Mouse (Mus musculus) megakaryocyte-erythroid progenitor cell, adult 5-6 weeks (primary cell): ENCODE results near the gene Lamtor2. TPM values are rescaled to one million over a fixed set of nuclear protein-coding genes. Genes with fewer than 3 reads are reported as not detected.

Source experiments
- ATAC-seq: replicated peaks from 2 replicates; pipeline ENCODE4 v1.8.0; 2016; ENCODE audit warnings: mild to moderate bottlenecking, inconsistent platforms; ENCODE audit not compliant: severe bottlenecking, poor library complexity, low FRiP score, low TSS enrichment
- total RNA-seq, 2 experiments: library from RNA; stranded (forward) in 1 of 2; stranded (reverse) in 1 of 2; fragments of 200-1000, 215-1000 nt in 1 of 2; fragments of >200 nt in 1 of 2; fragmentation: Nextera tagmentation in 1 of 2; gene quantifications; 2 replicates each; pipeline ENCODE4 v1.2.3; 2014 to 2017

Lamtor2 gene
- total RNA-seq, 2 experiments from 2014 or later: 36.4 to 87.8 TPM

DNA sequence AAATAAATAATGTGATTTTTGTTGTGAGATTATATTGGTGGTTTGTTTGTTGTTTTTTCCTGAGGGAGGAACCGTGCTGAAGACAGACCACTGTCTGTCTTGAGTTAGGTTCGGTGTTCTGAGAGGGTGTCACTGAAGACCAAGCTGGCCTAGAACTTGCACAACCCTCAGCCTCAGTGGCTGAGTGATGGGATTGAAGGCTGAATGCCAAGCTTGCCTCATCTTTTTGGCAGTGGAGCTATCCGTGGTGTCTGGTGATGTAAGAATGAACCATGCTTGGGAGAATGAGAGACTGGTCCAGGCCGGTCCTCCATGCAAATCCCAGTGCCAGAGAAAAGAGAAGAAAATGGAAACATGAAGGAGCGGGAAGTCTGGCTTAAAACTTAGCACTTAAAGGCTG lies 16.8 kb upstream of the Lamtor2 start:
- no peak for ATAC-seq

DNA sequence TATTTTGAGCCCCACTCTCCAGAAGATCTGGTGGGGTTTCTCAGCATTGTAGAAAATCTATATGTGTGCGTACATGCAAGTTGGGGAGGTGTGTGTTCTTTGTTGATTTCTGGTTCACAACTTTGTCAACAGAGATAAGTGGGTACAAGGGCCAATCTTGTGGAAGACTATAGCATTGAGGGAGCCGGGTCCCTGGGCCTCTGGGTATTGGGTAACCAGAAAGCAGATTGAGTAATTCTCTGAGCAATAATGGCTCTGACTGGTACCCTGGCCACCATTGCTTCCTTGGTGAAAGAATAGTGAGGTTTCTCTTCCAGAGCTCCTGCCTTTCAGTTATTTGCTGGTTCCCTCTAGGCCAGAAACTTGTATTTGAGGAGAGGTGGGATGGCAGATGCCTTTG lies 16.2 kb upstream of the Lamtor2 start:
- ATAC-seq: no peak

DNA sequence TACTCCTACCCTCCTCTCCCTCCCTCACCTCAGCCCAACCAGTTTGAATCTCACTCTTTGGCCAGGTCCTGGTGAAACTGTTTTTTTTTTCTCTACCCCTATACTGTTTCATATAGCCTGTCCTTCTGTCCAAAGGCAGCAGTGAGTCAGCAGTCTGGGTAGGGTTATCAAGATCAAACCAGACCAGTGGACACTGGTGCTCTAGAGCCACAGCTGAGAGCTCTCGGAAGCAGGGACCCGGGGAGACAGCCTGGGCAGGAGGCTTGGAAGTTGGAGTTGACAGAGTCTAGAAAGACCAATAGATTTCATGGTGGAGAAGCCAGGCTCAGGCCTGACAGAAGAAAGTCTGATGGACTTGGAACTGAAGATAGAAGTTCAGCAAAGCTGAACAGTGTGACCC lies 15.7 kb upstream of the Lamtor2 start:
- no peak for ATAC-seq

DNA sequence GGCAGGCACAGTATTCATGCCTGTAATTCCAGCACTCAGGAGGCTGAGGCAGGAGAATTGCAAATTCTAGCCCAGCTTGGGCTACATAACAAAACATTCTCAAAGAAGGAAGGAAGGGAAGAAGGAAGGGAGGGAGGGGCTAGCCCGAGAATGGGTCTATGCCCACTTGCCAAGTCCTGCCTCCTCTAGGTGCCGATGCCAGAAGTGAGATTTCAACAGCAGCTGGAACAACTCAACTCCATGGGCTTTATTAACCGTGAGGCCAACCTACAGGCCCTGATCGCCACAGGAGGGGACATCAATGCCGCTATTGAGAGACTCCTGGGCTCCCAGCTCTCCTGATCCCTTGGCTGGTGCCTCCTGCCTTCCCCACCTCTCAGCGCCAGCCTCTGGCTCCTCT lies 15.0 kb upstream of the Lamtor2 start:
- ATAC-seq: no peak

DNA sequence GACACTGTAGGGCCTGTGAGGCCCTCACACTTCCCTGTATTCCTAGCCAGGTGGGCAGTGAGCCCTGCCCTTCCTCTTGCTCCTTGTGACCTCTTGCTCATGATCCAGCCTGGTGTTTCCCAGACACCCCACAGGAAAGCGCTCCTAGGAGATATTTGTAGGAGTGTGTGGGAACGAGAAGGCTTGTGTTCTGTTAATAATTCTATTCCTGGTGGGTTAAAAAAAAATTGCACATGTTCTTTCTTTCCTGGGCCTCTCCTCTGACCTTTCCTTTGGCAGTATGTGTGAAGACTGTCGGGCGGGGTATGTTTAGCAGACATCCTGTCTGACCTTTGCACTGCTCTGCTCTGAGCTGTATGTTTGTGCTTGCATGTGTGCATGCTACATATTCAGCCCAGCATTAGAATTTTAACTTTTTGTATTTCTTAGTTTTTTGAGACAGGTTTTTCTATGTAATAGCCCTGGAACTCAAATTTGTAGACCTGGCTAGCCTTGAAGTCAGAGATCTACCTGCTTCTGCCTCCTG lies 13.7 kb upstream of the Lamtor2 start:
- no peak for ATAC-seq

DNA sequence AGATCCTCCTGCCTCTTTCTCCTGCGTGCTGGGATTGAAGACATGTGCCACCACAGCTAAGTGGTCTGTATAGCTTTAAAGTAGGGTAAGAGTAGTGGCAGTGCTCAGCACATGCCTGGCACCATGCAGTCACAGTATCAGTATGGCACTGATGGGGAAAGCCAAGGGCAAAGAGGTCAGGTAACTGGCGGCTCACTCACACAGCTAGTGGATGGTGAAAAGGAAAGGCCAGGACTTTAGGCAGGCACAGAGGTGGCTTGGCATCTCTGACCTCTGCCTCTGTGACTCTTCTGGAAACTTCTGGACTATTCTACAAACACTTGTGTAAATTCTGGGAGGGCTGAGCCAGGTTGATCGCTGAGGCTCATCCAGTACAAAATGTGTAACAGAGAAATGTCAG lies 13.2 kb upstream of the Lamtor2 start:
- no peak for ATAC-seq

DNA sequence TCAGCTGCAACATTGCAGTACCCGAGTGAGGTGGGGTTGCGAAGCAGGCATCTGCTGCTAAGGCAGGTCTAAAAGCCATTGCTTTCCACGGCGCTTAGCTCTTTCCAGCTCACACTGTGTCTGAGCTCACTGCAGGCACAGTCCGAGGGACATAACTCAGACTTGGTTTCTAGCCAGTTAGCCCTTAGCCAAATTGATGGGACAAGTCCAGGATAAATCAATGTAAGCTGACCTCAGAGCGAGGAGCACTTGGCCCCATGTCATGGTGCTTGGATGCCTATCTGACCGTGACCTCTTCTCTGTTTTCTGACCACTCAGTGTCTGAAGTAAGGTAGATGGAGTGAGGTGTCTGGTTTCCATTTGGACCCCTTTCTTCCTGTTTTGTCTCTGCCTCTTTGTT lies 11.1 kb upstream of the Lamtor2 start:
- ATAC-seq: no peak

DNA sequence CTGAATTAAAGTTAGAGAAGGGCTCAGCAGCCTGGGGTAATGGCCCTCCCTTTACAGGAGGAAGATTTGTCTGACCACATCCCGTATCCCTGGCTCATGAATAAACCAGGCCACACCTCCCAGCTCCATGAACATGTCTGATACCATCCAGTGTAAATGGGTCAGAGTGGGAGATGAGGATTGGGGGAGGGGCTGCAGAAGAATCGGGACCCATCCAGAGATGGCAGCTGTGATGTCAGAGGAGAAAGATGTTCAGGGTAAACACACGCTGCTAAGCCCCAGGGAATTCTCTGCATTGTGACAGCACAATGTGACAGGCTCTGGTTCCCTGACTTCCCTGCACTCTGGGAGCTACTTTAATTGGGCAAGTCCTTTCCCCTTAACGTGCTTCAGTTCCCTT lies 10.6 kb upstream of the Lamtor2 start:
- no peak for ATAC-seq

DNA sequence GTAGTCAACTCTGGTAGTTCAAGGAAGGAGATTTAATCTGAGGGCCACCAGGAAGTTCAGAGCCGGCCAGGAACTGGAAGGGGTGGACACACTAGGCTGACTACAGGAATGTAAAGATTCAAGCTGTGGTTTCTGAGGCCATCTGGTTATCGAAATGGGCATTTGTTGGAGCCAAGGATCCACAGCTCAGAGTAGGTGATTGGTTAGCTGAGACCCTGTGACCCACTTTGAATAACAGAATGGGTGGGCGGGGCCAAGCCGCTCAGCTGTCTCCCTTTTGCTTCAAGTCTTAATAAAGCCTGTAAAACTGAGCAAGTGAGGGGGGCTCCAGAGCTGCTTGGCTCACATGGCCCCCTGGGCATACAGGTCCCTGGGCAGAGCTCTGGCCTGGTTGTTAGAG lies 9.1 kb upstream of the Lamtor2 start:
- ATAC-seq: 0 out of 2 replicates have a peak, but pooled peaks have one; percentile 27

DNA sequence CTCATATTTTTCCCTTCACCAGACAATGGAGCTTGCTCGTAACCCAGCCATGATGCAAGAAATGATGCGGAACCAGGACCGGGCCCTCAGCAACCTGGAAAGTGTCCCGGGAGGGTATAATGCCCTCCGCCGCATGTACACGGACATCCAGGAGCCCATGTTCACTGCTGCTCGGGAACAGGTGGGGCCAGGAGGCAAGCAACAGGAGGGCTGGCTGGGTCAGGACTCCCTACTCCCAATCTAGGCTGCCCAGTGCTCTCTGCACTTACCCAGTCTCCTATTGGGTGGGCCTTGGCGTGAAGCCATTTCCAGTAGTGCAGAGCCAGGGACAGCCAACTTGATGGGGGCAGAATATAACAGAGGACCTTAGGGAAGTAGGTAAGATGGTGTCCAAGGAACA lies 6.7 kb upstream of the Lamtor2 start:
- ATAC-seq: no peak

DNA sequence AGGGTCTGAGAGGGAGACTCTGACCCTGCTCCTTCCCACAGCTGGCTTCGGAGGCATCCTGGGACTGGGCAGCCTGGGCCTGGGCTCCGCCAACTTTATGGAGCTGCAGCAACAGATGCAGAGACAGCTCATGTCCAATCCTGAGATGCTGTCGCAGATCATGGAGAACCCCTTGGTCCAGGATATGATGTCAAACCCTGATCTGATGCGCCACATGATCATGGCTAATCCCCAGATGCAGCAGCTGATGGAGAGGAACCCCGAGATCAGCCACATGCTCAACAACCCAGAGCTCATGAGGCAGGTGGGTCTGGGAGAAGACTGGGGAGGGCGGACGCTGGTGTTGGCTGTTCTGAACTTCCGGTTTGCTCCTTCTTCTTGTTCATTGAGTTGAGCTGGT lies 3.7 kb upstream of the Lamtor2 start:
- no peak for ATAC-seq

DNA sequence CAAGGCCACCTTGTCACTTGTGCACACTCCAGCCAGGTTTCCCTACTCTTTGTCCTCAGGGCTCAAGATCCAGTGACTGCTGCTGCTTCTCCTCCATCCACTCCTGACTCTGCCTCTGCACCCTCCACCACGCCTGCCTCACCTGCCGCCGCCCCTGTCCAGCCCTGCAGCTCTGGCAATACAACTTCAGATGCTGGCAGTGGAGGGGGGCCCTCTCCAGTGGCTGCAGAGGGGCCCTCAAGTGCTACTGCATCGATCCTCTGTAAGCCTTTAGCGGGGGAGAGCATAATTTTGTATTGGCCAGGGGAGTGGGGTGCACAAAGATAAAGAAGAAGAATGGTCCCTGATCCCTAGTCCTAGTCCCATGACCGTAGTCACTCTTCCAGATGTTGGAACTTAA lies 2.9 kb upstream of the Lamtor2 start:
- ATAC-seq: no peak

DNA sequence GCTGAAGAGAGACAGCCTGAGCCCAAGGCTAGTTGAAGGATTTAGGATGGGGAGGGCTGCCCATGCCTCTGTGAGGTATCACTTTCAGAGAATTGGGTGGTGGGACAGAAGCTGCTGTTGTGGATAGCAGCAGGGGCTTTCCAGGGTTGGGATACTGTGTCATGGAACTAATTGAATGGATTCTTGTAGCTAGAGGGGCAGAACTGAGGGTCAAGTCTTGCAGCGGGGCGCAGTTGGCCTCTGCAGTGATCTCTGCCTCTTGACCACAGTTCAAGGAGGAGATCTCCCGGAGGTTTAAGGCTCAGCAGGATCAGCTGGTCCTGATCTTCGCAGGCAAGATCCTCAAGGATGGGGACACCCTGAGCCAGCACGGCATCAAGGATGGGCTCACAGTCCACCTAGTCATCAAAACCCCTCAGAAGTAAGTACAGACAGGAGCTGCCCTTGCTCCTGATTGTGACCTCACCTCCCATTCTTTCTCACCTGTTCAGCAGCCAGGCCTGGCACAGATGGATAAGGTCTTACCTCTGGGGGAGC lies 2.3 kb upstream of the Lamtor2 start:
- no peak for ATAC-seq

DNA sequence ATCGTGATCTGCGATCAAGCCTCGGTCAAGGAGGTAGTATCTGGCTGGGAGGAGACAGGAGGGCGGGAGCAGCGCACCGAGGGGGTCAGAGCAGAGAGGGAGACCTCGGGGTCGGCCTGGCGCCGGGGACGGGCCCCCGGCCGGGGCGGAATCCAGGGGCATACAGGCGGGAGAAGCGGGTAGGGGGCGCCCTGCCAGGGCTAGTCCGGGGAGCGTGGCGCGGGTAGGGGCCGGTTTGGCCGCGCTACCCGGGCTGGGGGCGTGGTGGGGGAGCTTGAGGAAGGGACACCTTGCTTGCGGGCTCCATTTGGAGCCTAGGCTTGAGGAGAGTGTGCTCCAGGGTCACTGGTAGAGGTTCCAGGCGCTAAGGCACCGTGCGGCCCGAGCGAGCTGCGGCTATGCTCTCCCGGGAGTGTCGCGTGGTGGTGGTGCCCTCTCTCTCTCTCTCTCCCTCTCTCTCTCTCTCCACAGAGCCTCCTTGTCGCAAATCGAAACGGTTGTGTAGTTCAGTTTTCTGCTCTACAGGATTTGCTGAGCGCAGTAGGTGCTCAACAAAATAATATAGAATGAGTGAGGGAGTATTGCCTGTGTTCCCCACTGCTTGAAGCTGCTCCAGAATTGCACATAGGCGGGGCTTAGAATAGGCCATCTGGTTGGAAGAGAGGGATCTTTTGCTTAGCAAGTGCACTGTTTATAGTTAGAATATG lies 1.2 kb upstream of the Lamtor2 start:
- peak; percentile 42 for ATAC-seq

DNA sequence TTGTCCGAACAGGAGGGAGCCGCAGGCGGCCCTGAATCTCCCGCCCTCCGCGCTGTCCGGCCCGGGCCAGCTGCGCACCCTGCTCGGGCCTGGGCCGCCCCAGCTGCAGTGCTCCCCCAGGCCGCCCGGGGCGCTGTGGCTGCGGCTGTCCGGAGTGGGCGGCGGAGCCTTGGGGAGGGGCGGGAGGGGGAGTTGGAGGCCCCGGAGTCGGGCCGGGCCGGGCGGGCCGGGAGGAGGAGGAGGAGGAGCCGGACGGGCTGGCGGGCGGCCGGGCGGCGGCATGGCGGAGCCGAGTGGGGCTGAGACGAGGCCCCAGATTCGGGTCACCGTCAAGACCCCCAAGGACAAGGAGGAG lies 628 bp upstream of the Lamtor2 start, which contains the start of gene Ubqln4:
Gene Ubqln4, plus strand, starts transcription at position 234 of the 355 bp plus-strand sequence.
- ATAC-seq: peak; percentile 28

DNA sequence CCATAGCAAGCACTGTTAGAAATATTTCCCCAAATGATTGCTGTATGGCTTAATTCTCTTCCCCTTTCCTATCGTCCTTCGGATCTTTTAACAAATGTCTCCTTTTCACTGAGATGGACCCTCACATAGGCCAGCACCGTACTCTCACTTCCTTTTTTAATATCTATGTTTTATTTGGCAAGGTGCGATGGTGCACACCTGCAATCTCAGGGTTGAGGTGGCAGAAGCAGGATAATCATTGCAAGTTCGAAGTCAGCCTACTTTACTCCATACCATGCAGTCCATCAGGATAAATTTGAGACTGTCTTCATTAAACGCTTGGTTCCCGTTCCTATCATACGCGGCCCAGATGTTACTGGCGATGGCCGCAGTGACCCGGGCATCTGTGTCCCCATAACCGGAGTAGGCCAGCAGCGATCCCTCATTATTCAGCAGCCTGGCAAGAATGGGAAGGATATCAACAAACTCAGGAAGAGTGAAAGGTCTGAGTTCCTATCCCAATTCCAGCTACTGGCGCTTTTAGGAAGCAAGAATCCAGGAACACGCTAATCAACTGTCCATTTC lies 710 bp downstream of the Lamtor2 start:
- ATAC-seq: no peak

DNA sequence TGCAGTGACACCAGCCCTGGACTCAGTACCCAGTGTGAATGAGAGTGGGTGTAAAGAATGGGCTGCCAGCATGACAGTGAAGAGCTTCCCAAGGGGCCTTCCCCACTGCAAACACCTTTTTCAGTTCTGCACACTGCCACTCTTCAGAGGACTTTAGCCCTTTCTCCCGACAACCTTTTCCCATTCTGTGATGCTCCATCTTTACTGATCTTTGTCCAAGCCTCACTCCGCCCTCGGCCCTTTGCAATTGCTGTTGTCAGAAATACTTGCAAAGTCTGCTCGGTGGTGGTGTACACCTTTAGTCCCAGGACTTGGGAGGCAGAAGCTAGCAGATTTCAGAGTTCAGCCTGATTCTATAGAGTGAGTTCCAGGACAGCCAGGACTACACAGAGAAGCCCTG lies 1.3 kb downstream of the Lamtor2 start:
- ATAC-seq: no peak

DNA sequence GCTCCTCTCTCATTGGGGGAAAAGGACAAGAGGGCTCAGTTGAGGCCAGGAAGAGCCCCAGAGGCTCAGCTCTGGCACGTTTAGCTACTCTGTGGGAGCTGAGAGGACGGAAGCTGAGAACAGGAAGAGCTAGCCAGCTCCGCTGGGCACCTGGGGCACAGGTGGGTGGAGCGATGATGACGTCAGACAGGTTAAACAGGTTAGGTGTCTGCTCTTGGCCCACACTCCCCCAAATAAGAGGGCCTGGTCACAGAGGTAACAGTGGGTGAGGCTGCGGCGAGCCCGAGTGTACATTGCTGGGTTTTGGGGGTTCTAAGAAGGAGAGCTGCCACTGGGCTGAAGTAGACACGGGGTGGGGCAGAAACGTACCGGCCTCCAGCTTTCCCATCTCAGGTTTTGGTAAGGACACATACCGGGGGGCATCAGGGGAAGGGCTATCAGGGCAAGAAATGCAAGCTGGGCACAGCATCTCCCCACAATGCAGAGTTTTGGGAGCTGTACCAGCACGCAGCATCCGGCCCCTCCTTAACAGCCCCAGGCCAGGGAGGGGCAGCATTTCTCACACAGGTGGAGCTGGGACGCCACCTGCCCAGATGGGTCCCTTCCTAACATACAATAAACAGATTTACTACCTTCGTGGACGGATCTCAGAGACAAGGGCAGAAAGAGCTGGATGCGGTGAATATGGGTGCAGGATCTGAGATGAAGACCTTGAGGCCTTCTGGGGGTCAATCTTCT lies 4.5 kb downstream of the Lamtor2 start, which contains the start of gene Rab25:
Gene Rab25, minus strand, starts transcription at position 121 of the 738 bp plus-strand sequence.
- ATAC-seq: no peak

DNA sequence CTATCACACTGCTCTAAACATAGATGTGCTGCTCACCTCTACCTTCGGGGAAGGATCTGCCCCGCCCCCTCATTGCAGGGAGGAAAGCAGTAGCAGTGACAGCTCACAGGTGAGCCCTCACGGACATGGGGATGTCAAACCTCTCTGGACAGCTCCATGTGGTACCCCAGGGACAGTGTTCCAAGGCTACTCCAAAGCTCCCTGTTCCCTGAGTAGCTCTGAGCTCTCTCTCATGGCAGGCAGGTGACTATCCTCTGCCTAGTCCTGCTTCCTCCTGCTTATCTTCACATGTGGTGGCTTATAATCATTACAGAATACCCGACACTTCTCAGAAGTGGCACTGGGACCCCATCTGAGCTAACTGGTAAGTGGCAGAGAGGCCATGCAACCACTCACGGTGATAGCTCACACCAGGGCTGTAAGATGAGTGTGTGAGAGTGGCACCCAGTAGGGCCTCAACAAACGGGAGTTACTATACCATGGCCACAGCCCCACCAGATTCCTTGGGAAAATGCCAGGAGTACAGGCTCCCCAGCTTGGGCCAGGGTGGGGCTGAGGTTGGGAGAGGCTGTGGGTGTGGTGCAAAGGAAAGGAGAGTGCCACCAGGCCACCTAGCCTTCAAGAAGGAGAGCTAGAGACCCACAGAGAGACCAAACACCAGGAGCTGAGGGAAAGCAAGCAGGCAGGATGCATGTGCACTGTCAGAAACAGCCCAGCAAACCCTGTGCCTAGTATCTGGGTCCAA lies 6.0 kb downstream of the Lamtor2 start:
- peak; percentile 31 for ATAC-seq
